In the genomic region with DNA sequence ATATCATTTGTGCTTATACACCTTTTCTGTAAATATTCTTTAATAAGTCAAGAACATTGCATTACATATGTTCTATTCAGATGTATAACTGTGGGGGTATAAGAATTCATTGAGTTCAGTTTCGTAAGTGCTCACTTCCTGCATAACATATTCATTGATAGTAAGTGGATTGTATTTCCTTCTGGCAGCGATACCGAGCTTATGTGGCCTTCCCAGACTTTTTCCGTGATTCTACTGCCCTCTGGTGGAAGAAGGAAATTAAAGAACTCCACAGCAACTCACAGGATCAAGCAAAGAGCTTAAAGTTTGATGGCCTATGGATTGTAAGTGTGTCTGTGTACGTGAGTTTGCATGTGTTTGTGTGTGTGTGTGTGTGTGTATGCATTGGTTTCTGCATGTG, we compare ENCODE assay signal across 8 mouse cellular contexts.
A peak's percentile ranks its signal among the peaks of the same experiment; 100 is the strongest.
DNase-seq lines count a peak whose midpoint lies in the region; ATAC-seq and TF ChIP-seq lines count a peak whose summit lies in the region.

No protein-coding gene starts in this region.

- no peak for TF ChIP-seq POLR2A in thymus, adult 2 months (IDR thresholded peaks at IDR 0.05; ENCODE audit: control insufficient read depth, extremely low read depth, insufficient read depth, low read length, poor library complexity)

- DNase-seq in thymus, adult 2 months, result peak; percentile 18
- DNase-seq in thymus, postnatal 4 days, result no peak
- peak; percentile 12 for DNase-seq in cerebellum, adult 11-12 months
- no peak for DNase-seq in spleen, adult 12 weeks (ENCODE audit: low spot score)

- H3K9me3 ChIP-seq in kidney, embryonic 14.5 days (ENCODE audit: control insufficient read depth, low read length), result no peaks in the 10 kb centered on the region
- H3K9me3 ChIP-seq in liver, embryonic 16.5 days (replicated peaks; ENCODE audit: control insufficient read depth, low read length), result no peaks in the 10 kb centered on the region
- no peaks in the 10 kb centered on the region for H3K9me3 ChIP-seq in neural tube, embryonic 15.5 days (replicated peaks)

- H3K4me1 ChIP-seq in thymus, adult 2 months (replicated peaks; ENCODE audit: control insufficient read depth, insufficient read depth, low read length), result no peaks in the 10 kb centered on the region
- no peaks in the 10 kb centered on the region for H3K4me1 ChIP-seq in kidney, embryonic 14.5 days (ENCODE audit: control insufficient read depth, insufficient read depth, low read length)
- no peaks in the 10 kb centered on the region for H3K4me1 ChIP-seq in liver, embryonic 16.5 days (ENCODE audit: control insufficient read depth, low read depth, low read length)
- H3K4me1 ChIP-seq in neural tube, embryonic 15.5 days, result no peaks in the 10 kb centered on the region

- H3K9ac ChIP-seq in kidney, embryonic 14.5 days (ENCODE audit: low read depth, low read length), result no peak overlapping the region
- H3K9ac ChIP-seq in liver, embryonic 16.5 days (ENCODE audit: low read depth, low read length), result no peak overlapping the region
- H3K9ac ChIP-seq in neural tube, embryonic 15.5 days (replicated peaks), result no peak overlapping the region

- no peak overlapping the region for H3K27ac ChIP-seq in thymus, adult 2 months (ENCODE audit: control insufficient read depth, insufficient read depth, low read length)
- H3K27ac ChIP-seq in kidney, embryonic 14.5 days (ENCODE audit: low read depth, low read length), result no peak overlapping the region
- H3K27ac ChIP-seq in liver, embryonic 16.5 days (ENCODE audit: low read length), result no peak overlapping the region
- H3K27ac ChIP-seq in neural tube, embryonic 15.5 days (replicated peaks), result no peak overlapping the region

- H3K4me2 ChIP-seq in kidney, embryonic 14.5 days (replicated peaks; ENCODE audit: low read depth, low read length), result no peak overlapping the region
- no peak overlapping the region for H3K4me2 ChIP-seq in liver, embryonic 16.5 days (ENCODE audit: low read depth, low read length)
- H3K4me2 ChIP-seq in neural tube, embryonic 15.5 days, result no peak overlapping the region

- H3K4me3 ChIP-seq in thymus, adult 2 months (ENCODE audit: control insufficient read depth, insufficient read depth, low read length), result no peak overlapping the region
- no peak overlapping the region for H3K4me3 ChIP-seq in kidney, embryonic 14.5 days (ENCODE audit: low read length)
- no peak overlapping the region for H3K4me3 ChIP-seq in liver, embryonic 16.5 days (ENCODE audit: low read depth, low read length)
- H3K4me3 ChIP-seq in neural tube, embryonic 15.5 days (replicated peaks), result no peak overlapping the region

- H3K27me3 ChIP-seq in thymus, adult 2 months (ENCODE audit: control insufficient read depth, insufficient read depth, low read length), result no peaks in the 10 kb centered on the region
- H3K27me3 ChIP-seq in kidney, embryonic 14.5 days (ENCODE audit: control insufficient read depth, insufficient read depth, low read length), result no peaks in the 10 kb centered on the region
- no peaks in the 10 kb centered on the region for H3K27me3 ChIP-seq in liver, embryonic 16.5 days (ENCODE audit: control insufficient read depth, insufficient read depth, low read depth, low read length)
- no peaks in the 10 kb centered on the region for H3K27me3 ChIP-seq in neural tube, embryonic 15.5 days (replicated peaks)

- 13% methylated on average over 5 of the region's 5 CpGs for WGBS in thymus, adult 2 months
- WGBS in kidney, embryonic 14.5 days, result 11% methylated on average over 5 of the region's 5 CpGs
- WGBS in liver, embryonic 16.5 days (ENCODE audit: insufficient replicate concordance), result 5% methylated on average over 5 of the region's 5 CpGs
- 8% methylated on average over 5 of the region's 5 CpGs for WGBS in neural tube, embryonic 15.5 days

- no peak for TF ChIP-seq CTCF in thymus, adult 2 months (IDR thresholded peaks at IDR 0.05; ENCODE audit: borderline replicate concordance, control insufficient read depth, extremely low read depth, insufficient read depth, low read length, poor library complexity)

- H3K36me3 ChIP-seq in thymus, adult 2 months (ENCODE audit: control insufficient read depth, insufficient read depth, low read length), result no peaks in the 10 kb centered on the region
- no peaks in the 10 kb centered on the region for H3K36me3 ChIP-seq in kidney, embryonic 14.5 days (ENCODE audit: control insufficient read depth, insufficient read depth, low read length)
- H3K36me3 ChIP-seq in liver, embryonic 16.5 days (ENCODE audit: control insufficient read depth, insufficient read depth), result no peaks in the 10 kb centered on the region
- H3K36me3 ChIP-seq in neural tube, embryonic 15.5 days, result no peaks in the 10 kb centered on the region

- peak; percentile 98 for ATAC-seq in frontal cortex, adult (ENCODE audit: low TSS enrichment)
- peak; percentile 65; the same call in 1 of the 2 replicates for ATAC-seq in kidney, embryonic 14.5 days (ENCODE audit: low FRiP score, low TSS enrichment)
- 0 out of 2 replicates have a peak, but pooled peaks have one; percentile 16 for ATAC-seq in liver, embryonic 16.5 days (ENCODE audit: low read depth)
- ATAC-seq in neural tube, embryonic 15.5 days (ENCODE audit: low FRiP score), result peak; percentile 82; the same call in 1 of the 2 replicates

Comparison
In these comparisons a context has a peak if more than half of its experiments do, and no peak if none do; other contexts are left out.
1. DNase-seq: peak in thymus, adult 2 months (single experiment) and cerebellum, adult 11-12 months (single experiment); none in thymus, postnatal 4 days (single experiment) and spleen, adult 12 weeks (single experiment).
2. ATAC-seq: peak in every context shown above with its lines; median percentile 98 in frontal cortex, adult; 82 in neural tube, embryonic 15.5 days; 65 in kidney, embryonic 14.5 days; 16 in liver, embryonic 16.5 days.